Mouse (Mus musculus): ENCODE results near the gene Ugt1a1.

GRCm38 (mm10) chr1:88211812-88212211 is at the start of gene Ugt1a1:
- TF ChIP-seq POLR2A (IDR thresholded peaks at IDR 0.05; ENCODE audit: borderline replicate concordance, insufficient read depth, low read length) (no peak), CTCF (IDR thresholded peaks at IDR 0.05; ENCODE audit: borderline replicate concordance, insufficient read depth, low read depth, low read length) (no peak)

Data from cerebellum, adult 2 months (tissue).